Mouse (Mus musculus) frontal cortex, adult 2 months (tissue): ENCODE data around the gene Glt1d1. TPM values are rescaled to one million over a fixed set of nuclear protein-coding genes. Genes with fewer than 3 reads are reported as not detected.
A peak's percentile ranks its signal among the peaks of the same experiment; 100 is the strongest.

Experiments
- DNase-seq, 2 experiments: peaks; one replicate each; pipeline ENCODE4 v3.0.0; 2022; ENCODE audit warnings: low spot score in 1 of 2; ENCODE audit errors: extremely low spot score in 1 of 2
- polyA plus RNA-seq: library from polyadenylated mRNA; depleted of rRNA; stranded (reverse); fragments of >200 nt; gene quantifications from 2 replicates; pipeline ENCODE4 v1.2.3, GENCODE M21; 2012; rRNA removed

Glt1d1 gene
- 15.2 and 17.9 TPM in 2 replicates for polyA plus RNA-seq

- DNase-seq: peak in 1 of 2 experiments; percentile 53
These were observed at the start of gene Glt1d1, which contains the start of gene Slc15a4 for GRCm38 (mm10) chr5:127632167-127633145. Gene Glt1d1, plus strand, starts transcription at chr5:127632262. Gene Slc15a4, minus strand, starts transcription at chr5:127632897.

GRCm38 (mm10) chr5:127583658-127584057 lies 48.4 kb upstream of the Glt1d1 start:
- DNase-seq: no peak

GRCm38 (mm10) chr5:127587854-127588253 lies 44.2 kb upstream of the Glt1d1 start:
- no peak for DNase-seq

- no peak for DNase-seq
These were observed 39.7 kb upstream of the Glt1d1 start for GRCm38 (mm10) chr5:127592406-127592805.

GRCm38 (mm10) chr5:127592854-127593253 lies 39.2 kb upstream of the Glt1d1 start:
- DNase-seq: peak in 1 of 2 experiments; percentile 70

GRCm38 (mm10) chr5:127595676-127596075 lies 36.4 kb upstream of the Glt1d1 start:
- DNase-seq: no peak

GRCm38 (mm10) chr5:127596862-127597261 lies 35.2 kb upstream of the Glt1d1 start:
- no peak for DNase-seq

GRCm38 (mm10) chr5:127602996-127603395 lies 29.1 kb upstream of the Glt1d1 start:
- DNase-seq: no peak

GRCm38 (mm10) chr5:127607507-127607906 lies 24.6 kb upstream of the Glt1d1 start:
- no peak for DNase-seq

- no peak for DNase-seq
These were observed 22.8 kb upstream of the Glt1d1 start for GRCm38 (mm10) chr5:127609191-127609714.

GRCm38 (mm10) chr5:127610787-127611509 lies 21.1 kb upstream of the Glt1d1 start:
- DNase-seq: peak in 1 of 2 experiments; percentile 57

- no peak for DNase-seq
These were observed 20.2 kb upstream of the Glt1d1 start for GRCm38 (mm10) chr5:127611881-127612280.

- no peak for DNase-seq
These were observed 19.7 kb upstream of the Glt1d1 start for GRCm38 (mm10) chr5:127612397-127612796.

- no peak for DNase-seq
These were observed 16.6 kb upstream of the Glt1d1 start for GRCm38 (mm10) chr5:127615459-127615858.

- DNase-seq: no peak
These were observed 15.9 kb upstream of the Glt1d1 start for GRCm38 (mm10) chr5:127616151-127616550.

- peak; percentile 95 to 98 for DNase-seq
These were observed 15.0 kb upstream of the Glt1d1 start for GRCm38 (mm10) chr5:127616884-127617635.

- no peak for DNase-seq
These were observed 13.2 kb upstream of the Glt1d1 start for GRCm38 (mm10) chr5:127618834-127619233.

- no peak for DNase-seq
These were observed 11.7 kb upstream of the Glt1d1 start for GRCm38 (mm10) chr5:127620371-127620770.

GRCm38 (mm10) chr5:127621108-127621507 lies 11.0 kb upstream of the Glt1d1 start:
- no peak for DNase-seq
